Mouse (Mus musculus): ENCODE data around the gene Bco2. TPM values are rescaled to one million over a fixed set of nuclear protein-coding genes. Genes with fewer than 3 reads are reported as not detected.

Gene Bco2
- total RNA-seq, 2 experiments from 2014 or later = 3.4 to 3.8 TPM

DNA sequence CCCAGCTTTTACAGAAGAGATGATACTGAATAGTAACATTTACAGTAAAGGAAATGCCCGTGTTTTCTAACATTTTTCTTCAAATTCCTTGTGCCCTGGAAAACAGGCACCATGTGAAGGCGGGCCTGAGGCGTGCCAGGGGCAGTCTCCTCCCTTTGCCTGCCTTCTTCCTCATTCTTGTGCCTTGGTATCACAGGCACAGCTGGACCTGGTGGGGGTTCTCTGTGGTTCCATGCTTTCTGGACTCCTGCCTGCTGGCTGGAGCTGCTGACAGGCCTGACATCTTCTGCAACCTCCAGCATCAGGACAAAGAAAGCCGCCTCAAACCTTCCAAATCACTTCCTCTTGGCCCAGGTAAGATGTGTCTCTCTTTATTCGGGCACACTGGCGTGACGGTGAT lies 10.2 kb upstream of the Bco2 start:
- DNase-seq (ENCODE audit: low spot score in 2 of 2) = no peak
- intact Hi-C loops (cut with DNase I) = no loop called here

GRCm38 (mm10) chr9:50561918-50562360 lies 7.0 kb upstream of the Bco2 start:
- intact Hi-C loops (cut with DNase I) = no loop called here
- no peak for DNase-seq (ENCODE audit: low spot score in 2 of 2)

DNA sequence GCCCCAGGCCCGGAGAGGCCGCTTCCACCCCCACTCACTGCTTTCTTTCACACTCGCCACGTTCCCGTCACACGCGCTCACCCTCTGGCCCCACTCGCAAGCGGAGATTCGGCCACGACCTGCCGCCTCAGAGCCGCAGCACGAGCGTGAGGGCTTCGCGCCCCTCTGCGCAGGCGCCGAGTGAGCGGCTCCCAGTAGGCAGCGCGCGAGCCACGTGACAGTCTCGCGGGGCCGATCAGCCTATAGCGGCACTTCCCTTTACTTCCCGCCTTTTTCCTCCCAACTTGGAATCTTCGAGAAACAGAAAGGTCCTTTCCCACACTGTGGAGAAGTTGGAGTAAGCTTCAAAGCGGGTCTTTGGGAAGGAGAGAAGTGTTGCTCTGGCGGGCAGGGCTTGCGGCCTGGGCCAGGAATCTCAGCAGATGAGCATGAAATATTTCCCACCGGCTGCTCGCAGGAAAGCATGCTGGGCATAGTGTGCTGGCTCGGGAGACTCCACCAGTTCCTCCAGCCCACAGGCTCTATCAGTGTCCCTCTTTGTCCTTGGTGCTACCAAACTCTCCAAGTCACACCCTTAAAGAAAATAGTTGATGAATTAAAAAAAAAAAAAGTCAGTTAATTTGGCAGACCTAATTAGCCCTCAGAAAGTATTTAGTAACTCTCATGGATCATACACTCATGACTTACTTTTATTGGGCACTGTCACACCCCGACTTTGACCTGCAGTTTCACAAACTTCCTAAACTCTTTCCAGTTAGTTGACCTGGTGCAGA lies 6.3 kb upstream of the Bco2 start, which contains the start of gene Tex12:
Tex12 (minus strand) TSS at position 181 of the 773 bp plus-strand sequence.
- DNase-seq (ENCODE audit: low spot score in 2 of 2) = no peak
- intact Hi-C loops (cut with DNase I) = no loop called here

- intact Hi-C loops (cut with DNase I) = no loop called here
- peak; percentile 58 to 86 for DNase-seq (ENCODE audit: low spot score in 2 of 2)
Observed at GRCm38 (mm10) chr9:50554241-50555093, 514 bp downstream of the Bco2 start, which contains the start of gene Il18. Il18 (plus strand) TSS chr9:50554827.

DNA sequence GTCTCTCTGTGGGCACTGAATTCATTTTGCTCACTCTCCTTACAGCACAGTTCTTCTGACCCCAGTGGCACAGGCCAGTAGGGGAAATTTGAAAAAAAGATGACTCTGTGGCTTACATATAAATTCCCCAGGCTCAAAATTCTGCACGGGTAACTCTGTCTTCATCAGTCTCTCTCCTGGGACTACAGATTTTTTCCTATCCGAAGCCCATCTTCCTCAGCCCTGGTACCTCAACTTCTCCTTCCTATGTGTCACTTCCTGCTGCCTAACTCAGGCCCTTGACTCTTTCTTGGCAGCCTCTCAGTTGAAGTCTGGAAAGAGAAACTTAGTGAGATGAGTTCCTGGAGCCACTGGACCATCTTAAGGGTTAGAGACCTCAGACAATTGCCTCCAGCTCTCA lies 1.4 kb downstream of the Bco2 start:
- intact Hi-C loops (cut with DNase I) = no loop called here
- DNase-seq (ENCODE audit: low spot score in 2 of 2) = no peak

- DNase-seq (ENCODE audit: low spot score in 2 of 2) = no peak
Observed at GRCm38 (mm10) chr9:50552206-50552605, 2.8 kb downstream of the Bco2 start.

GRCm38 (mm10) chr9:50548936-50549335 lies 6.0 kb downstream of the Bco2 start:
- DNase-seq (ENCODE audit: low spot score in 2 of 2) = no peak
- intact Hi-C loops (cut with DNase I) = no loop called here

More at GRCm38 (mm10) chr9:50552206-50552605, 2.8 kb downstream of the Bco2 start:
- intact Hi-C loops (cut with DNase I) = no loop called here

DNA sequence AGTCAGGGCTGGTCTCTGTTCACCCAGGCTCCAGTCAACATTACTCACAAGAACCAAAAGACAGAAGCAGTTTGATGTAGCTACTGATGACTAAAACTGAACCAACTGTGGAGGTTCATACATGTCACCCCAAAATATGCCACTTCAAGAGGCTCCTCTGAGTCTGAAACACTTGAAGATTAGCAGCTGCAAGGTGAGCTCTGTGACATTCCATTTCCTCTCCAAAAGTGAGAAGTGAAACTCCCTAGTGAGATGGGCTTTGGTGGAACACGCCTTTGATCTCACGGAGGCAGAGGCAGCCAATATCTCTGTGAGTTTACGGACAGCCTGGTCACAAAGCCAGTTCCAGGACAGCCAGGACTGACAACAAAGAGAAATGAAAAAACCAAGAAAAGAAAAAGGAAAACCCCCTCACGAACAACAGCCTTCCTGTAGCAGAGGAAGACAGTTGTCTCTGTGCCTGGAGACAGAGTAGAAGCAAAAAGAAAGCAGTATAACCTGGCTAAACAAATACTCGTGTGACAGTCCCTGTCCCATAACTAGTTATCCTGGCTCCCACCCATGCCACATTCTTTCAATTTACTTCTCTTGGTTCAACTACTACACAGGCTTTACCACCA lies 7.0 kb downstream of the Bco2 start:
- no peak for DNase-seq (ENCODE audit: low spot score in 2 of 2)
- intact Hi-C loops (cut with DNase I) = no loop called here

DNA sequence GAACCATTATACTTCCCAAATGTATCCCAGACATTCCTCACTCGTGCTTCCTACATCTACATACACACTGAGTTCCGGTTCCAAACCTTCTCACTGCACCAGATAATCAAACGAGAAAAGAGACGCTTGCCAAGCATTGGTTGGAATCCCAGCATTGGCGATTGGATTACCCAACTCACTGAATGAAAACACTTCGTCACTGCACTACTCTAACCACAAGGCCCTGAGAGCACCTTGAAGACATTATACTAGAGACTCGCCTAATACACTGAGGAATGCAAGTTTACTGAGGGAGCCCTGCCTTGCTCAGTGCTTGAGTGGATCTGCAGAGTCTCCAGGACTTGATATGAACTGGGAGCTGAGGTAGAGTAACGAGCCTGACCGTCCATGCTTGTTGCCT lies 12.6 kb downstream of the Bco2 start:
- no peak for DNase-seq (ENCODE audit: low spot score in 2 of 2)
- intact Hi-C loops (cut with DNase I) = no loop called here

- intact Hi-C loops (cut with DNase I) = no loop called here
Observed at GRCm38 (mm10) chr9:50540170-50540569, 14.8 kb downstream of the Bco2 start.

DNA sequence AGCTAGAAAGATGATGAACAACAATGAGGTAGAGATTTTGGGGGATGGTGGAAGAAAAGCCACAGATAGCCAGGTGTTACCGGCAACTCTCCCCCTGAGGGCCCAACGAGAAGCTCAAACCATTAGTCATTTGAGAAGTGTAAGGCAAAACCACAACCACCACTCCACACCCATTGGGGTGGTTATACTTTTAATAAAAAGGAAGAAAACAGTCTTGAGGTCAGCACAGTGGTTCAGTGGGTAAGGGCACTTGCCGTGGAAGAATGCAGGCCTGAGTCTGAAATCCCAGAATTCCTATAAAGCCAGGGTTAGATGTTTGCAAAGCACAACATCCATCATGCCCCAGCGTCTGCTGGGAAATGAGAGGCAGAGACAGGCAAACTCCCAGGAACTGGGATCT lies 17.7 kb downstream of the Bco2 start:
- no peak for DNase-seq (ENCODE audit: low spot score in 2 of 2)
- intact Hi-C loops (cut with DNase I) = loop anchor here (10.0 kb wide), 1 partner anchor 202 kb away; no protein-coding TSS in a partner anchor

More at GRCm38 (mm10) chr9:50540170-50540569, 14.8 kb downstream of the Bco2 start:
- DNase-seq (ENCODE audit: low spot score in 2 of 2) = no peak

DNA sequence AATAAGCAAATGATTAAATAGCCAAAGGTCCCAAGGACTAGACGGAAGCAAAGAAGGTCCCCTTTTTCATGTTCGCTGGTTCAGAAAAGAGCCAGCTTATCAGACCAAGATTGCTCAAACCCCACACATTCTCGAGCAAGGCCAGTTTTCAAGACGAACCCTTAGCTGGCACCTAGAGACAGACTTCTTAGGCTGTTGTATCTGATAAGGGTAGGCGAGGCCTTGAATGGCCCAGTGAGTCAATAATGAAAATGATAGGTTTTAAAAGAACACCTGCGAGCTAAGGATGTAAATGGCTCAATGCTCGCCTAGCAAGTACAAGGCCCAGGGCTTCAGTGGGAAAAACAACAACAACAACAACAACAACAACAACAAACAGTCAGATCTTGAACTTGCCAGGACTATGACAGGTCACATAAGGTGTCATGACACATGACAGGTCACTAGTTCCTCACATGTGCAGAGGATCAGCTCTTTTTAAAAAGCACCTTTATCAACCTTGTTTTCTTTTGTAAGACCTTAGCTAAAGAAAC lies 18.3 kb downstream of the Bco2 start:
- DNase-seq (ENCODE audit: low spot score in 2 of 2) = no peak
- intact Hi-C loops (cut with DNase I) = loop anchor here (10.0 kb wide), 1 partner anchor 202 kb away; no protein-coding TSS in a partner anchor

GRCm38 (mm10) chr9:50535930-50536329 lies 19.1 kb downstream of the Bco2 start:
- intact Hi-C loops (cut with DNase I) = loop anchor here (10.0 kb wide), 1 partner anchor 201 kb away; no protein-coding TSS in a partner anchor

DNA sequence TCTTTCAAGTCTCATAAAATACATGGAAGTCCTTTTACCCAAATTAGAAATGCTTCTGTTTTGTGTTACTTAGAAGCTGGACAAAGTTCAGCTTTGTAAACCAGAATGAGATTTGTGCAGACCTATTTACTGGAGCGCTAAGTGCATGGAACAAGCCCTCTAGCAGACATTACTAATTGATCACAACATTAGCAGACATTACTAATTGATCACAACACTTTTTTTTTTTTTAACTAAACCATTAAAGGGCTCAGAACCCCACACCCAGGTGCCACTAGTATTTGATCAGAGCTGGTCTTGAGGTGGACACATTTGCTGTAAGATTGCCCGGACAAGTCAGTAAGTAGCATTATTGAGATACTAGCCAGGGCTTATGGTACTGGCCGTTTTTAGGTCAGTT lies 21.2 kb downstream of the Bco2 start:
- intact Hi-C loops (cut with DNase I) = loop anchor here (10.0 kb wide), 1 partner anchor 199 kb away; no protein-coding TSS in a partner anchor
- no peak for DNase-seq (ENCODE audit: low spot score in 2 of 2)

More at GRCm38 (mm10) chr9:50535930-50536329, 19.1 kb downstream of the Bco2 start:
- DNase-seq (ENCODE audit: low spot score in 2 of 2) = no peak

DNA sequence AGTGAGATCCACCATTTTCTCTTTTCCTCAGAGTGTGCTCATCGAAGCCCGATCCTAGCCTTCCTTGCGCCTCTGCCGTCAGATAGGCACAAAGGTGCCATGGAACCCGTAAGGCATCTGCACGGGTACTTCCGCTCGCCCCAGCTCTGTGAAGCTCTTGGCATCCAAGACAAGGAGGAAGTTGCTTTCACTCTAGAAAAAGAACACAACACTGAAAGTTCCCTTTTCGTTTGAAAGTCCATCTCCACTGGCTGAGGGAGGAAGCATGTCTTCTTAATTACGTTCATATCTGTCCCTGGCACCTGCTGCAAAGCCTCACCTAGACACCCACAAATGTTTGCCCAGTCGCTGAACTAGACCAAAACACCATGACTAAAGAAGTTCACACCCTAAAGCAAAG lies 21.7 kb downstream of the Bco2 start:
- DNase-seq (ENCODE audit: low spot score in 2 of 2) = peak in 1 of 2 experiments; percentile 28
- intact Hi-C loops (cut with DNase I) = loop anchor here (10.0 kb wide), 1 partner anchor 199 kb away; no protein-coding TSS in a partner anchor

GRCm38 (mm10) chr9:50530890-50531289 lies 24.1 kb downstream of the Bco2 start:
- intact Hi-C loops (cut with DNase I) = loop anchor here (10.0 kb wide), 1 partner anchor 196 kb away; no protein-coding TSS in a partner anchor
- peak; percentile 47 to 67 for DNase-seq (ENCODE audit: low spot score in 2 of 2)

GRCm38 (mm10) chr9:50528293-50528892 lies 26.6 kb downstream of the Bco2 start, which contains the start of gene Pts:
Pts (minus strand) TSS chr9:50528724.
- DNase-seq (ENCODE audit: low spot score in 2 of 2) = peak; percentile 97 to 98
- intact Hi-C loops (cut with DNase I) = loop anchor here (1.0 to 2.0 kb wide), 4 partner anchors 65 to 1034 kb away; no protein-coding TSS in a partner anchor

GRCm38 (mm10) chr9:50527860-50528259 lies 27.1 kb downstream of the Bco2 start:
- DNase-seq (ENCODE audit: low spot score in 2 of 2) = no peak
- intact Hi-C loops (cut with DNase I) = loop anchor here (1.0 to 2.0 kb wide), 4 partner anchors 65 to 1033 kb away; no protein-coding TSS in a partner anchor

GRCm38 (mm10) chr9:50525585-50525984 lies 29.4 kb downstream of the Bco2 start:
- intact Hi-C loops (cut with DNase I) = no loop called here
- no peak for DNase-seq (ENCODE audit: low spot score in 2 of 2)
